Mouse (Mus musculus): ENCODE measurements around the gene Unc79.

GRCm38 (mm10) chr12:103073953-103074352 lies 125.3 kb downstream of the Unc79 start:
- TF ChIP-seq CTCF (IDR thresholded peaks at IDR 0.05; ENCODE audit: low read depth) (no peak), EP300 (optimal IDR thresholded peaks at IDR 0.05) (no peak)
